Mouse (Mus musculus) liver, postnatal 0 days (tissue): ENCODE measurements around the gene Taar3.

Experiments
- CTCF ChIP-seq: sonication (generic); IDR thresholded peaks from 2 replicates; pipeline ENCODE4 v1.5.1; 2016; ENCODE audit warnings: antibody characterized with exemption, low read depth
- EP300 ChIP-seq: IDR thresholded peaks from 2 replicates; pipeline ENCODE4 v1.6.1; 2016; ENCODE audit warnings: antibody characterized with exemption, low read depth, mild to moderate bottlenecking

GRCm38 (mm10) chr10:23922468-23922867, 26.9 kb upstream of the Taar3 start:
- TF ChIP-seq CTCF (no peak), EP300 (no peak)
